Mouse (Mus musculus): Measurements from ENCODE around the gene Pde9a.

GRCm38 (mm10) chr17:31447766-31448165 is 61.8 kb downstream of the Pde9a start:
- TF ChIP-seq POLR2A (IDR thresholded peaks at IDR 0.05; ENCODE audit: low read depth, low read length) (no peak), CTCF (conservative IDR thresholded peaks at IDR 0.05; ENCODE audit: insufficient read depth, insufficient read length, low read depth, low read length) (no peak)
